Mouse (Mus musculus): ENCODE data around the gene Parpbp. TPM values are rescaled to one million over a fixed set of nuclear protein-coding genes. Genes with fewer than 3 reads are reported as not detected.
A peak's percentile ranks its signal among the peaks of the same experiment; 100 is the strongest.

Gene Parpbp
- 0.20 and 0.34 TPM in 2 replicates for polyA plus RNA-seq (2012; rRNA removed)

- DNase-seq (ENCODE audit: extremely low spot score in 1 of 2, low spot score in 1 of 2): peak; percentile 49 to 87
Observed at GRCm38 (mm10) chr10:88146707-88147477, at the start of gene Parpbp, which contains the start of gene Nup37. Parpbp (minus strand) TSS chr10:88146941. Nup37 (plus strand) TSS chr10:88146992.

GRCm38 (mm10) chr10:88167438-88168077, 20.8 kb upstream of the Parpbp start:
- DNase-seq (ENCODE audit: extremely low spot score in 1 of 2, low spot score in 1 of 2): no peak

GRCm38 (mm10) chr10:88166158-88166557, 19.4 kb upstream of the Parpbp start:
- DNase-seq (ENCODE audit: extremely low spot score in 1 of 2, low spot score in 1 of 2): no peak

- DNase-seq (ENCODE audit: extremely low spot score in 1 of 2, low spot score in 1 of 2): no peak
Observed at GRCm38 (mm10) chr10:88162676-88163075, 15.9 kb upstream of the Parpbp start.

- DNase-seq (ENCODE audit: extremely low spot score in 1 of 2, low spot score in 1 of 2): no peak
Observed at GRCm38 (mm10) chr10:88162096-88162495, 15.4 kb upstream of the Parpbp start.

- DNase-seq (ENCODE audit: extremely low spot score in 1 of 2, low spot score in 1 of 2): peak in 1 of 2 experiments; percentile 43
Observed at GRCm38 (mm10) chr10:88151658-88152057, 4.9 kb upstream of the Parpbp start.

- DNase-seq (ENCODE audit: extremely low spot score in 1 of 2, low spot score in 1 of 2): no peak
Observed at GRCm38 (mm10) chr10:88150381-88150780, 3.6 kb upstream of the Parpbp start.

GRCm38 (mm10) chr10:88146187-88146586, 554 bp downstream of the Parpbp start:
- no peak for DNase-seq (ENCODE audit: extremely low spot score in 1 of 2, low spot score in 1 of 2)

- DNase-seq (ENCODE audit: extremely low spot score in 1 of 2, low spot score in 1 of 2): no peak
Observed at GRCm38 (mm10) chr10:88135630-88136029, 11.1 kb downstream of the Parpbp start.

GRCm38 (mm10) chr10:88119721-88120120, 27.0 kb downstream of the Parpbp start:
- DNase-seq (ENCODE audit: extremely low spot score in 1 of 2, low spot score in 1 of 2): peak in 1 of 2 experiments; percentile 20

GRCm38 (mm10) chr10:88113290-88113689, 33.5 kb downstream of the Parpbp start:
- DNase-seq (ENCODE audit: extremely low spot score in 1 of 2, low spot score in 1 of 2): no peak

GRCm38 (mm10) chr10:88106169-88106568, 40.6 kb downstream of the Parpbp start:
- DNase-seq (ENCODE audit: extremely low spot score in 1 of 2, low spot score in 1 of 2): no peak

- DNase-seq (ENCODE audit: extremely low spot score in 1 of 2, low spot score in 1 of 2): no peak
Observed at GRCm38 (mm10) chr10:88090772-88091171, 56.0 kb downstream of the Parpbp start, which contains the start of gene Pmch. Pmch (plus strand) TSS chr10:88091072.

GRCm38 (mm10) chr10:88067377-88067776, 79.4 kb downstream of the Parpbp start:
- no peak for DNase-seq (ENCODE audit: extremely low spot score in 1 of 2, low spot score in 1 of 2)

GRCm38 (mm10) chr10:88064872-88065271, 81.9 kb downstream of the Parpbp start:
- no peak for DNase-seq (ENCODE audit: extremely low spot score in 1 of 2, low spot score in 1 of 2)

GRCm38 (mm10) chr10:88063436-88063835, 83.3 kb downstream of the Parpbp start:
- no peak for DNase-seq (ENCODE audit: extremely low spot score in 1 of 2, low spot score in 1 of 2)

- DNase-seq (ENCODE audit: extremely low spot score in 1 of 2, low spot score in 1 of 2): peak in 1 of 2 experiments; percentile 24
Observed at GRCm38 (mm10) chr10:88056950-88057649, 89.6 kb downstream of the Parpbp start.

GRCm38 (mm10) chr10:88054233-88054985, 92.3 kb downstream of the Parpbp start:
- no peak for DNase-seq (ENCODE audit: extremely low spot score in 1 of 2, low spot score in 1 of 2)

GRCm38 (mm10) chr10:88046098-88046771, 100.5 kb downstream of the Parpbp start:
- no peak for DNase-seq (ENCODE audit: extremely low spot score in 1 of 2, low spot score in 1 of 2)

- DNase-seq (ENCODE audit: extremely low spot score in 1 of 2, low spot score in 1 of 2): peak in 1 of 2 experiments; percentile 0
Observed at GRCm38 (mm10) chr10:88044297-88044696, 102.4 kb downstream of the Parpbp start.

All from frontal cortex, adult 2 months (tissue).